Mouse (Mus musculus): ENCODE data around the gene Plpp1.

The Plpp1 gene

GRCm38 (mm10) chr13:112859574-112860134 is 59.1 kb downstream of the Plpp1 start:
- in situ Hi-C loops (cut with MboI, MseI), result loop anchor here (5.0 kb wide), 1 partner anchor 187 kb away; no protein-coding TSS in a partner anchor

- in situ Hi-C loops (cut with MboI, MseI), result loop anchor here (5.0 kb wide), 1 partner anchor 188 kb away; no protein-coding TSS in a partner anchor
These were observed 59.8 kb downstream of the Plpp1 start for GRCm38 (mm10) chr13:112860370-112860769.

GRCm38 (mm10) chr13:112860911-112861310 is 60.3 kb downstream of the Plpp1 start:
- in situ Hi-C loops (cut with MboI, MseI), result loop anchor here (5.0 kb wide), 1 partner anchor 189 kb away; no protein-coding TSS in a partner anchor

GRCm38 (mm10) chr13:112861825-112862306 is 61.3 kb downstream of the Plpp1 start:
- in situ Hi-C loops (cut with MboI, MseI), result loop anchor here (5.0 kb wide), 1 partner anchor 190 kb away; no protein-coding TSS in a partner anchor

GRCm38 (mm10) chr13:112862342-112862741 is 61.8 kb downstream of the Plpp1 start:
- in situ Hi-C loops (cut with MboI, MseI), result loop anchor here (5.0 kb wide), 1 partner anchor 190 kb away; no protein-coding TSS in a partner anchor

GRCm38 (mm10) chr13:112862978-112863677 is 62.5 kb downstream of the Plpp1 start:
- in situ Hi-C loops (cut with MboI, MseI), result loop anchor here (5.0 kb wide), 1 partner anchor 191 kb away; no protein-coding TSS in a partner anchor

GRCm38 (mm10) chr13:112866782-112867181 is 66.2 kb downstream of the Plpp1 start:
- in situ Hi-C loops (cut with MboI, MseI), result no loop called here

GRCm38 (mm10) chr13:112867381-112867780 is 66.8 kb downstream of the Plpp1 start:
- in situ Hi-C loops (cut with MboI, MseI), result no loop called here

- in situ Hi-C loops (cut with MboI, MseI), result no loop called here
These were observed 69.6 kb downstream of the Plpp1 start for GRCm38 (mm10) chr13:112870039-112870690.

GRCm38 (mm10) chr13:112871500-112872266 is 71.1 kb downstream of the Plpp1 start:
- in situ Hi-C loops (cut with MboI, MseI), result no loop called here

- in situ Hi-C loops (cut with MboI, MseI), result loop anchor here (10.0 kb wide), 1 partner anchor 402 kb away; no protein-coding TSS in a partner anchor
These were observed 86.6 kb downstream of the Plpp1 start for GRCm38 (mm10) chr13:112887234-112887633.

- in situ Hi-C loops (cut with MboI, MseI), result no loop called here
These were observed 101.6 kb downstream of the Plpp1 start for GRCm38 (mm10) chr13:112902176-112902575.

GRCm38 (mm10) chr13:112909663-112910062 is 109.1 kb downstream of the Plpp1 start:
- in situ Hi-C loops (cut with MboI, MseI), result no loop called here

GRCm38 (mm10) chr13:112910434-112910833 is 109.8 kb downstream of the Plpp1 start:
- in situ Hi-C loops (cut with MboI, MseI), result no loop called here

Measured in T-helper 1 cell (primary cell).